Mouse (Mus musculus) erythroblast, embryonic 14.5 days (primary cell): ENCODE measurements at regions not wholly inside any gene's neighbourhood (a gene's known extent, or its start where the extent isn't known, plus 50 kb on each side); places are given as distances from the start of the nearest gene placed in this dataset.

ENCODE experiments used
- GATA1 ChIP-seq: IDR thresholded peaks from 2 replicates; pipeline ENCODE4 v1.6.1; 2012; ENCODE audit warnings: low read length, inconsistent platforms, mixed read lengths
- TAL1 ChIP-seq: IDR thresholded peaks from 3 replicates; pipeline ENCODE4 v1.6.1; 2012; ENCODE audit warnings: low read length, inconsistent platforms, mixed read lengths

GRCm38 (mm10) chr17:82828434-82828997 is 386.6 kb upstream of the Pkdcc start:
- TF ChIP-seq TAL1 (no peak), GATA1 (no peak)
